Mouse (Mus musculus): ENCODE measurements around the gene Lamc3. TPM values are rescaled to one million over a fixed set of nuclear protein-coding genes. Genes with fewer than 3 reads are reported as not detected.

Gene Lamc3
- total RNA-seq (2023) = not detected

GRCm38 (mm10) chr2:31887030-31887429 is at the start of gene Lamc3:
Lamc3 (plus strand) TSS chr2:31887291.

DNA sequence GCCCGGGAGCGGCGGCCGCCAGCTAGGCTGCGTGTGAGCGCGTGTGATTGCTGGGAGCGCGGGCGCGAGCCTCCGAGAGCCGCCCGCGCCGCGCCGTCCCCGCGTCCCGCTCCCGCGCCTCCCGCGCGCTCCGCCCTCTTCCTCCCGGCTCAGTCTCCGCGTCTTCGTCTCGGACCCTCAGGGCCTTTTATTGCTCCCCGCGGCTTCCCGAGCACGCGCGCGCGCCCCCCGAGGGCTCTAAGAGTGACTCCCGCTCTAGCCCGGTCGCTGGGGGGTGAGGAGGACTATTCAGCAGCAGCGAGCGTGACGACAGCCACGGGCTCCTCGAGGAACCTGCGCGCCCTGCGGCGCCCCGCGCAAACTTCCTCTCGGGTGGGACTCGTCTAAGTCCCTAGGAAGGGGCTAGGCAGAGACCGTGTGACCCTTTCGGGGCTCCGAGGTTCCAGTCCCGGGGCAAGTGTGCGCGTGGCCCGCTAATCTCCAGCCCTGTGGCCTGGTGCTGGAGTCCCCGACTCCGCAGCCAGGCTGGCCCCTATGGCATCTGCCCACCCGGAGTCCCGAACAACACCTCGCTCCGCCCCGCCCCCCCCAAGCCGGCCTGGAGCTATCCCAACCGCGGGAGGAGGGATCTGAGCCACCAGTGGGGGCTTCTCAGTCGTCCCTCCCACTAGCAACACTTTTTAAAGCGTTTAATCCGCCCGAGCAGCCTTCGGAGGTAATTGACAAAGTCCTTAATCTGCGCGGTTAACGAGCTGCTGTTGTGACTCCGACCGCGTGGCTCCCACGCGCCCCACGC is 41.0 kb upstream of the Lamc3 start, which contains the start of gene Fibcd1:
Gene Fibcd1 (minus strand): TSS at position 110 of the 796 bp plus-strand sequence.

GRCm38 (mm10) chr2:31950058-31950871 is 63.2 kb downstream of the Lamc3 start, which contains the start of gene Aif1l:
Aif1l (plus strand) TSS chr2:31950139.

GRCm38 (mm10) chr2:31974141-31974808 is 87.2 kb downstream of the Lamc3 start, which contains the start of gene Nup214:
Nup214 (plus strand) TSS chr2:31974436.

Other genes starting within 250 kb of the Lamc3 start
- gene Prdm12, start 247.3 kb upstream of the Lamc3 start, total RNA-seq (2023) = not detected
- 10 to 100 TPM; 46.8 to 50.8 TPM for gene Exosc2, start 216.6 kb upstream of the Lamc3 start, total RNA-seq (2023)
- 10 to 100 TPM; 79.6 to 81.9 TPM for gene Abl1, start 198.9 kb upstream of the Lamc3 start, total RNA-seq (2023)
- 1 to 10 TPM in 1 of 2 experiments, under 1 TPM in 1; 0.92 to 2.6 TPM for gene Qrfp, start 76.7 kb upstream of the Lamc3 start, total RNA-seq (2023)
- not detected for gene Fibcd1, start 41.3 kb upstream of the Lamc3 start, total RNA-seq (2023)
- not detected for gene Aif1l, start 62.8 kb downstream of the Lamc3 start, total RNA-seq (2023)
- gene Nup214, start 87.1 kb downstream of the Lamc3 start, total RNA-seq (2023) = 100 to 1,000 TPM; 155 to 158 TPM
- gene Fam78a, start 197.6 kb downstream of the Lamc3 start, total RNA-seq (2023) = 10 to 100 TPM; 21.2 to 21.3 TPM
- under 1 TPM in 1 of 2 experiments, not detected in 1; 0.64 TPM for gene Plpp7, start 208.2 kb downstream of the Lamc3 start, total RNA-seq (2023)